Mouse (Mus musculus) liver, embryonic 14.5 days (tissue): ENCODE results near the gene Alyref2. TPM values are rescaled to one million over a fixed set of nuclear protein-coding genes. Genes with fewer than 3 reads are reported as not detected.

Experiments
- ATAC-seq: fragments of 200-750 bp; cut with Nextera tagmentation; 2 replicates; pipeline ENCODE4 v1.8.0; 2017; ENCODE audit warnings: moderate number of reproducible peaks, mild to moderate bottlenecking, moderate library complexity; ENCODE audit not compliant: insufficient read depth
- DNase-seq, 3 experiments: peaks; one replicate each; pipeline ENCODE4 v3.0.0-alpha.2; 2012 to 2013; ENCODE audit warnings: low read depth in 3 of 3, low spot score in 3 of 3
- H3K27ac ChIP-seq: fragments of 300-500 bp; sonication (generic); 2 replicates; pipeline ENCODE4 v1.5.1; 2014; ENCODE audit warnings: moderate library complexity, mild to moderate bottlenecking, control low read depth, inconsistent platforms
- H3K27me3 ChIP-seq: fragments of 300-500 bp; sonication (generic); 2 replicates; pipeline ENCODE4 v1.6.1; 2014; ENCODE audit warnings: mild to moderate bottlenecking, low read length, moderate library complexity; ENCODE audit not compliant: control insufficient read depth, insufficient read depth
- H3K36me3 ChIP-seq: fragments of 300-500 bp; sonication (generic); replicated peaks from 2 replicates; pipeline ENCODE4 v1.6.1; 2014; ENCODE audit warnings: low read depth; ENCODE audit not compliant: control insufficient read depth, insufficient read depth
- H3K4me1 ChIP-seq, 2 experiments: fragments of 200-500 bp in 1 of 2; fragments of 300-500 bp in 1 of 2; sonication (generic) in 1 of 2; replicated peaks; 2 replicates each; pipeline ENCODE4 v1.6.1; 2012 to 2014; ENCODE audit warnings: antibody characterized with exemption in 1 of 2, inconsistent platforms in 1 of 2, low read length in 1 of 2; ENCODE audit not compliant: control insufficient read depth in 2 of 2, insufficient read depth in 2 of 2
- H3K4me2 ChIP-seq: fragments of 300-500 bp; sonication (generic); 2 replicates; pipeline ENCODE4 v1.6.1; 2014; ENCODE audit warnings: low read depth, mild to moderate bottlenecking, control low read depth, moderate library complexity
- H3K4me3 ChIP-seq, 2 experiments: fragments of 200-500 bp in 1 of 2; fragments of 300-500 bp in 1 of 2; sonication (generic) in 1 of 2; 2 replicates each; pipeline ENCODE4 v1.5.1; 2012 to 2014; ENCODE audit warnings: low read depth in 2 of 2, low read length in 2 of 2, mild to moderate bottlenecking in 2 of 2, control low read depth in 1 of 2, inconsistent platforms in 1 of 2, moderate library complexity in 1 of 2; ENCODE audit not compliant: insufficient read depth in 1 of 2
- H3K9ac ChIP-seq: fragments of 300-500 bp; sonication (generic); replicated peaks from 2 replicates; pipeline ENCODE4 v1.6.1; 2014; ENCODE audit warnings: mild to moderate bottlenecking, control low read depth, moderate library complexity
- H3K9me3 ChIP-seq: fragments of 300-500 bp; sonication (generic); 2 replicates; pipeline ENCODE4 v1.6.1; 2016; ENCODE audit warnings: low read length, mixed read lengths; ENCODE audit not compliant: control insufficient read depth
- CTCF ChIP-seq: IDR thresholded peaks from 2 replicates; pipeline ENCODE4 v1.5.1; 2016; ENCODE audit warnings: antibody characterized with exemption, low read depth, control low read depth
- EP300 ChIP-seq: IDR thresholded peaks from 2 replicates; pipeline ENCODE4 v1.6.1; 2016; ENCODE audit warnings: antibody characterized with exemption, low read depth
- WGBS: fragments of 180-500 bp; shearing (Covaris S2); extraction: QIAGEN DNeasy Blood & Tissue Kit; methylation state at CpG from one replicate; pipeline ENCODE4 v1.1.7; 2014; ENCODE audit not compliant: insufficient replicate concordance; 5-methylcytosine and 5-hydroxymethylcytosine counted together
- polyA plus RNA-seq, 2 experiments: library from polyadenylated mRNA; depleted of rRNA in 1 of 2; stranded (reverse) in 1 of 2; unstranded in 1 of 2; fragments of >200 nt; fragmentation: Nextera tagmentation in 1 of 2; extraction: Ambion mirVana in 1 of 2; gene quantifications; 2 replicates each; pipeline versions ENCODE4 v1.2.1 to v1.2.3; 2012 to 2014

The Alyref2 gene
- polyA plus RNA-seq (2012; rRNA removed) (1.7 and 2.5 TPM in 2 replicates), polyA plus RNA-seq (2014; fragmentation: Nextera tagmentation; extraction: Ambion mirVana) (2.4 and 2.9 TPM in 2 replicates)

DNA sequence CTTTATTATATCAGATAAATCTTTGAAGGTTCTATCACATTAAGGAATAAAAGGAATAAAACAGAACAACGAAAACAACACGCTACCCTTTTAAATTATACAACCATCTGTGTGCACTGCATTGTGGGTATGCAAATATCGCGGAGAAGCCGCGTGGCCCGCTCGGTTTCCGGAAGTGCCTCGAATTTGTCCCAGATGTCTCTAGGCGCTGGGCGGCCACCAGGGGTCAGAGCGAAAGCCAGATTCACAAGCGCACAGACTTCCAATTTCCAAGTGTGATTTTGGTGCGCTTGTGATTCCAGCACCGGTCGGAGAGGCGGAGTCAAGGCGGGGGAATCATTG, at the start of gene Alyref2:
Alyref2 (plus strand) TSS at position 229 of the 342 bp plus-strand sequence.
- Histone ChIP-seq H3K4me3 (peak within 1 kb of the TSS; percentile 59 to 67), H3K27ac (peak within 1 kb of the TSS; percentile 31), H3K9me3 (no peaks in the 10 kb centered on the region), H3K4me1 (peaks cover 5 to 10% of the 10 kb centered on the region in 2 experiments), H3K4me2 (peak within 1 kb of the TSS; percentile 95), H3K36me3 (no peaks in the 10 kb centered on the region), H3K27me3 (no peaks in the 10 kb centered on the region), H3K9ac (peak within 1 kb of the TSS; percentile 66)
- peak; percentile 85 to 89 (median 88) for DNase-seq
- ATAC-seq, result peak; percentile 78
- under 1% methylated on average over 19 of the region's 19 CpGs for WGBS
- TF ChIP-seq CTCF, result peak; percentile 93
- TF ChIP-seq EP300, result peak; percentile 14; the same call in 1 of the 2 replicates

DNA sequence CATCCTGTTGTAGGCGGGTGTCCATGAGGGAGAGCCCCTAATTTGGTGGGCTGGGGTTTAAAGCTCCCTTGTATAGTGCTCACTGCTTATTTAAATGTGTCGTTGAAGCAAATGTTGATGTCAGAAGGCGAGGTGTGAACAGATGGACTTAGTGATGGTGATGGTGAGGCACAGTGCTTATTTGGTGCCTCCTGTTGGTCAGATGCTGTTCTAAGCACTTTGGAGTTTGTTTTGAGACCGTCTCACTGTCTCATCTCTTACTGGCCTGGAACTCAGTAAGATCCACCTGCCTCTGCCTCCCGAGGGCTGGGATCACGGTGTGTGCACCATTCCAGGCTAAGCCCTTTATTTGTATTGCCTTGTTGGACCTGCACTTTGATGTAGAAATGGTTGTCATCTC, 48.4 kb upstream of the Alyref2 start:
- H3K27me3 ChIP-seq, result no peaks in the 10 kb centered on the region
- H3K9ac ChIP-seq, result no peak overlapping the region
- H3K27ac ChIP-seq, result no peak overlapping the region
- ATAC-seq (no peak), DNase-seq (no peak)
- H3K9me3 ChIP-seq, result no peaks in the 10 kb centered on the region
- H3K36me3 ChIP-seq, result no peaks in the 10 kb centered on the region
- 63% methylated on average over 6 of the region's 6 CpGs for WGBS
- TF ChIP-seq EP300 (no peak), CTCF (peak; percentile 23; the same call in 1 of the 2 replicates)
- H3K4me2 ChIP-seq, result no peak overlapping the region
- H3K4me1 ChIP-seq, result 0 out of 4 replicates have a peak, but pooled peaks cover 0 to 8% of the 10 kb centered on the region in 2 experiments
- H3K4me3 ChIP-seq, result no peak overlapping the region

- WGBS, result 69% methylated on average over 1 of the region's 1 CpGs
- no peaks in the 10 kb centered on the region for H3K9me3 ChIP-seq
- H3K4me1 ChIP-seq, result 0 out of 4 replicates have a peak, but pooled peaks cover 0 to 7% of the 10 kb centered on the region in 2 experiments
- no peak overlapping the region for H3K4me3 ChIP-seq
- no peak overlapping the region for H3K9ac ChIP-seq
- H3K27me3 ChIP-seq, result no peaks in the 10 kb centered on the region
- no peak for TF ChIP-seq EP300
- TF ChIP-seq CTCF, result no peak
- ATAC-seq (no peak), DNase-seq (no peak)
- no peak overlapping the region for H3K4me2 ChIP-seq
- H3K36me3 ChIP-seq, result no peaks in the 10 kb centered on the region
- no peak overlapping the region for H3K27ac ChIP-seq
Observed at GRCm38 (mm10) chr1:171457568-171457967, 45.7 kb upstream of the Alyref2 start.

- H3K36me3 ChIP-seq, result no peaks in the 10 kb centered on the region
- no peaks in the 10 kb centered on the region for H3K4me1 ChIP-seq
- no peaks in the 10 kb centered on the region for H3K9me3 ChIP-seq
- H3K27me3 ChIP-seq, result no peaks in the 10 kb centered on the region
- H3K9ac ChIP-seq, result no peak overlapping the region
- TF ChIP-seq CTCF, result no peak
- TF ChIP-seq EP300, result no peak
- H3K4me3 ChIP-seq, result no peak overlapping the region
- ATAC-seq, result no peak
- WGBS, result 71% methylated on average over 5 of the region's 5 CpGs
- H3K4me2 ChIP-seq, result no peak overlapping the region
- no peak for DNase-seq
- H3K27ac ChIP-seq, result no peak overlapping the region
Observed at GRCm38 (mm10) chr1:171459791-171460190, 43.5 kb upstream of the Alyref2 start.

DNA sequence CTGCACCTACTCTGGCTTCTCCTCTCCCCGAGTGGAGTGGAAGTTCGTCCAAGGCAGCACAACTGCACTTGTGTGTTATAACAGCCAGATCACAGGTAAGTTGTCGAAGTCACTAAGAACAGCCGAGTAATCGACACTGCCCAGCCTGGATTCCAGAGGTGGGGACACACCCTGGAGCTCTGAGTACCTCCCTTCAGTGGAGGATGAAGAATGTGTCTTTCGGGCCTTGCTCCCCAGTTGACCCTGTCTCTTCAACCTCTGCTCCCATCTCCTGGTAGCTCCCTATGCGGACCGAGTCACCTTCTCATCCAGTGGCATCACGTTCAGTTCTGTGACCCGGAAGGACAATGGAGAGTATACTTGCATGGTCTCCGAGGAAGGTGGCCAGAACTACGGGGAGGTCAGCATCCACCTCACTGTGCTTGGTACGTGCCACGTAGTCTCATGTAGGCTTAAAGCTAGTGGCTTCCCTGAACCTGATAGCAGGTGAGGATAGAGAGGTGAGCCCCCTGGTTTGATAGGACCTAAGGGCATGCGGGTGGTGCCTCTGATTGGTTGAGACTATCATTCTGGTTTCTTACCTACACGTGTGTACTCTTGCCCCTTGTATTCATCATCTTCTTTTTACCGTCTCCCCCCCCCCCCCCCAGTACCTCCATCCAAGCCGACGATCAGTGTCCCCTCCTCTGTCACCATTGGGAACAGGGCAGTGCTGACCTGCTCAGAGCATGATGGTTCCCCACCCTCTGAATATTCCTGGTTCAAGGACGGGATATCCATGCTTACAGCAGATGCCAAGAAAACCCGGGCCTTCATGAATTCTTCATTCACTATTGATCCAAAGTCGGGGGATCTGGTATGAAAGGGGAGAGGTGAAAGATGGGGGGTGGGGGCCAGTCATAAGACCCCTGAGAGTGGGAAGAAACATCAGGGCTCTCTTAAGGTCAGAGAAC, 42.5 kb upstream of the Alyref2 start:
- no peaks in the 10 kb centered on the region for H3K4me1 ChIP-seq
- H3K9ac ChIP-seq, result no peak overlapping the region
- WGBS, result 74% methylated on average over 21 of the region's 22 CpGs
- no peaks in the 10 kb centered on the region for H3K27me3 ChIP-seq
- H3K27ac ChIP-seq, result no peak overlapping the region
- no peak overlapping the region for H3K4me3 ChIP-seq
- DNase-seq (no peak), ATAC-seq (no peak)
- no peak overlapping the region for H3K4me2 ChIP-seq
- H3K36me3 ChIP-seq, result no peaks in the 10 kb centered on the region
- TF ChIP-seq CTCF, result no peak
- TF ChIP-seq EP300, result no peak
- no peaks in the 10 kb centered on the region for H3K9me3 ChIP-seq
